Mouse (Mus musculus) olfactory bulb, adult 2 months (tissue): ENCODE results near the gene Xiap. TPM values are rescaled to one million over a fixed set of nuclear protein-coding genes. Genes with fewer than 3 reads are reported as not detected.
A peak's percentile ranks its signal among the peaks of the same experiment; 100 is the strongest.
"Not testable (repeated sequence)": the region's sequence is repeated elsewhere in the genome, so short reads cannot be mapped to it uniquely, and the experiment has no call there.

Experiments
- H3K27ac ChIP-seq: fragments of 200-500 bp; 2 replicates; pipeline ENCODE4 v1.5.1; 2012; ENCODE audit warnings: low read depth, low read length; ENCODE audit not compliant: insufficient read depth
- H3K4me1 ChIP-seq: fragments of 200-500 bp; 2 replicates; pipeline ENCODE4 v1.6.1; 2012; ENCODE audit warnings: low read length; ENCODE audit not compliant: control insufficient read depth, insufficient read depth
- H3K4me3 ChIP-seq: fragments of 200-500 bp; 2 replicates; pipeline ENCODE4 v1.5.1; 2012; ENCODE audit warnings: mild to moderate bottlenecking, low read depth, low read length, moderate library complexity; ENCODE audit not compliant: insufficient read depth
- CTCF ChIP-seq: fragments of 200-500 bp; IDR thresholded peaks from 2 replicates; pipeline ENCODE4 v1.5.1; 2012; ENCODE audit warnings: low read depth, mild to moderate bottlenecking, low read length, moderate library complexity; ENCODE audit not compliant: insufficient read depth
- POLR2A ChIP-seq: fragments of 200-500 bp; IDR thresholded peaks from 2 replicates; pipeline ENCODE4 v1.6.1; 2012; ENCODE audit warnings: mild to moderate bottlenecking, low read depth, low read length, moderate library complexity; ENCODE audit not compliant: insufficient read depth
- WGBS: fragments of 180-500 bp; shearing (Covaris S2); methylation state at CpG from one replicate; pipeline ENCODE4 v1.1.7; 2018; 5-methylcytosine and 5-hydroxymethylcytosine counted together
- polyA plus RNA-seq: library from polyadenylated mRNA; stranded (reverse); fragments of >200 nt; gene quantifications from 2 replicates; pipeline ENCODE4 v1.2.4, GENCODE M21; 2012; ENCODE audit warnings: low replicate concordance; ENCODE audit not compliant: missing spikeins, insufficient read depth, insufficient read length

Xiap gene
- polyA plus RNA-seq = 56.1 TPM in 1 of 2 replicates, not detected in the other

DNA sequence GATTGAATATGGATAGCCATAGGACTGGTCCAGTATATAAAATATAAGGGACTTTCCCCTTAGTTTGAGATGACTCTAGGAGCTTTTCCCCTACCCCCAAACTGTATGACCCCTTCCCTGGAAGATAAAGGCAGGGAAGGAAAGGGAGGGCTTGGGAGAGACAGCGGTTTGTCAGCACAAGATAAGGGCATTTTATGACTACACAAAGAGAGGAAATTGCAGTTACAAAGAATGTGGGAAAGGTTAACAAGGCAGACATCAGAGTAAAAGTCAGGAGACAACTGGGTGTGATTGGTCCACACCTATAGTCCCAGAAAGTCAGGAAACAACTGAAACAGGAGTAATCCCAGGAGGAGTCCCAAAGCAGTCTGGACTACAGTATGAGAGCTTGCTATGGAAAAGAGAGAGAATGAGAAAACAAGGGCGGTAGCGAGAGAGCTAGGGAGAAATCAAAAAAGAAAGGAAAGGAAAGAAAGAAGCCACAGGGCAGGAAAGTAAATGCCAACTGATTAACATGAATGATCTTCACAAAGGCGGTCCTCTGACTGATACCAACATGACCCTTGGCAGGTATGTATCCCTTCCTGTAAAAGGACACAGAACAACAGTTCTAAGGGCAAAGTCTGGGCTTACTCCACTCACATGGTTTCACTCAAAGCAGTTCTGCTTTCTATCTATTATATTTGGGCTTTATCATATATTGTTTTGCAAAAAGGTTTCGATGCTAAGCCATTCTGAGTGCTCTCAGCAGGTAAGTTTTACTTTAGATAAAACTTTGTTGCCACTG lies at the start of gene Xiap:
Gene Xiap, plus strand, starts transcription at position 398 of the 787 bp plus-strand sequence.
- H3K4me1 ChIP-seq = no peaks in the 10 kb centered on the region
- 91% methylated on average over 5 of the region's 5 CpGs for WGBS
- H3K27ac ChIP-seq = no peak within 1 kb of the TSS
- no peak within 1 kb of the TSS for H3K4me3 ChIP-seq
- TF ChIP-seq CTCF (no peak), POLR2A (no peak)

DNA sequence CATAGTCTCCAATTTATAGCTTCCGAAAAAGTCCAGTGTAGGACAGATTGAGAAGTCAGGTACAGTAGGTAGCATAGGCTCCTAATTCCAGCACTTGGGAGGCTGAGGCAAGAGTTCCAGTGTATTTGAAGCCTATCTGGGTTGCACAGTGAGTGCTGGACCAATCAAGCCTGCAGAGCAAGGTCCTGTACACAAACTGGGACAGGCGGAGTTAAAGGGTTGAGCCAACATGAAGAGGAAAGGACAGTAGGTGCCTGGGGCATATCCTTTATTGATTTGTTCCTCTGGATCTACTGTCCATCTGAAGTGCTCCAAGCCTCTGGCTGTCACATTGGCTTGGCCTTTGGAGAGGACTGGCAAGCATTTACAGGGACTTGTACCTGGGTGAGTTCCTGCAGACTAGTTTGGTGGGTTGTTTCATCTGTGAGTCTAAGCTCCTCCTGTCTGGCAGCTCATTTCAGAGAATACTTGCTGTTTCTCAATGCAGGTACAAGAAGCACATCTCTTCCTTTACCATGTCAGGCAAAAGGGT lies 46.7 kb upstream of the Xiap start:
- no peak overlapping the region for H3K4me3 ChIP-seq
- H3K4me1 ChIP-seq = no peaks in the 10 kb centered on the region
- no peak overlapping the region for H3K27ac ChIP-seq
- no peak for TF ChIP-seq POLR2A
- no peak for TF ChIP-seq CTCF
- 97% methylated on average over 2 of the region's 2 CpGs for WGBS

DNA sequence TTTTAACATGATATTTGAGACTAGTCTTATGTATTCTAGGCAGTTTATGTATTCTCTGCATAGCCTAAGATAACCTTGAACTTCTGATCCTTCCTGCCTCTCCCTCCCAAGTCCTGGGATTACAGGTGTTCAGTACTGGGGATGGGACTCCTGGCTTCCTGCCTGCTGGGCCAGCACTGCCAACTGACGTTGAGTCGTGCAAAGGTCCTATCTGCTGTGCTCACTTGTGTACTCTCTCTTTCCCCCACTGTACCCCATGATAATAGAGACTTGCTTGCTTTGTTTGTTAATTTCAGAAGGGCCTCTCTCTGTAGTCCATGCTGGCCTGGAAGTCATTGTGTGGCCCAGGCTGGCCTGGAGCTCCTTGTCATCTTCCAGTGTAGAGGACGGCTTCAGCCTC lies 45.7 kb upstream of the Xiap start:
- Histone ChIP-seq H3K4me3 (no peak overlapping the region), H3K4me1 (no peaks in the 10 kb centered on the region), H3K27ac (no peak overlapping the region)
- WGBS = 81% methylated on average over 3 of the region's 3 CpGs
- TF ChIP-seq POLR2A = no peak
- no peak for TF ChIP-seq CTCF

DNA sequence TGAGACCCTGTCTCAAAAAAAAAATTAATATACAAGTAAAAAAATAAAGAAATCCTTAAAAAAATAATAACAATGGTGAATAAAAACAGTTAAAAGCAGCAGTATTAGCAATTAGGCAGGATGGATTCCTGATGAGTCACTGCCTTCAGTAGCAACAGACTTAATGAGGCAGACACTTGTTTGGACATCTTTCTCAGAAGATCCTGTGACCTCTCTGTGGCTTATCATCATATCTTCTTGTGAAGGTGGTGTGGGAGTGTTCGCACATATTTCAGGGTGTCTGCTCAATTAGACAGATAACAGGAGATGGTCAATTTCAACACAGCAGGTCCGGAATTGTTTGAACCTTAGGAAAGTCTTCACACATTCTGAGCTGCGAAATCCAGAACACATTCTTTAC lies 45.0 kb upstream of the Xiap start:
- H3K4me3 ChIP-seq = no peak overlapping the region
- no peaks in the 10 kb centered on the region for H3K4me1 ChIP-seq
- 84% methylated on average over 3 of the region's 3 CpGs for WGBS
- H3K27ac ChIP-seq = no peak overlapping the region
- no peak for TF ChIP-seq POLR2A
- TF ChIP-seq CTCF = no peak

DNA sequence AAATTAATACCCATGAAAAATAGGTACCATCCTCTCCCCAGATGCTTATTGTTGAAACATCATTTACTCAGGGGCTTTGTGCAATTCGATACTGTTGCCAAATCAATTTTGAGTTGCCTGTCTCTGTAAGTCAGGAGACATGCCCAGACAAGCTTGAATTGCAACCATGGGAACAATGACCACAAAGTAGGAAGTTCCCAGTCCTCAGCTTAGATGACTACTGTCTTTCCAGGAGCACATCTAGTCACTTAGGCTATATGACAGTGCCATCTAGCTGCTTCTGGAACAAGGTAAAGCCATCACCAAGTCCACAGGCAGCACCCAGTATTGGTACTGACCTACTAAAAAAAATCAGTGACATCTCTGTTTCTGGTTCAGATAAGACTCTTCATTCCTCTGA lies 41.4 kb upstream of the Xiap start:
- Histone ChIP-seq H3K4me3 (no peak overlapping the region), H3K27ac (no peak overlapping the region), H3K4me1 (no peaks in the 10 kb centered on the region)
- WGBS = 55% methylated on average over 1 of the region's 1 CpGs
- TF ChIP-seq POLR2A = no peak
- TF ChIP-seq CTCF = no peak

DNA sequence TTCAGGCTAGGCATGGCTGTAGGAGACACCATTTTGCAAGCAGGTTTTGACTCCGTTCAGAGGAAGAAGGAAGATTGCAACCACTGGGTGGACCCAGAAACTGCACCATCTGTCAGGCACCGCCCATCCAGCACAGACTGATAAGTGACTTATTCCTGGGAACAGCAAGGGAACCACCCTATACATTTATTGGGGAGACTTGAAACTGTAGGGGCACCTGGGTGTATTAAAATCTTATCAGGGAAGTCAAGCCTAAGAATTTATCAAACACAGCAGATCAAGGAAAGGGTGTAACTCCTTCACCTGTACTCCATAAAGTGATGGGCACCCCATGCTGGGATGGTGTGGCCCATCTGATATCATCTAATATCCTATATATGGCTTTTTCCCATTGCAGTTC lies 40.0 kb upstream of the Xiap start:
- WGBS = 87% methylated on average over 2 of the region's 2 CpGs
- H3K27ac ChIP-seq = no peak overlapping the region
- H3K4me1 ChIP-seq = no peaks in the 10 kb centered on the region
- H3K4me3 ChIP-seq = no peak overlapping the region
- TF ChIP-seq POLR2A (no peak), CTCF (no peak)

DNA sequence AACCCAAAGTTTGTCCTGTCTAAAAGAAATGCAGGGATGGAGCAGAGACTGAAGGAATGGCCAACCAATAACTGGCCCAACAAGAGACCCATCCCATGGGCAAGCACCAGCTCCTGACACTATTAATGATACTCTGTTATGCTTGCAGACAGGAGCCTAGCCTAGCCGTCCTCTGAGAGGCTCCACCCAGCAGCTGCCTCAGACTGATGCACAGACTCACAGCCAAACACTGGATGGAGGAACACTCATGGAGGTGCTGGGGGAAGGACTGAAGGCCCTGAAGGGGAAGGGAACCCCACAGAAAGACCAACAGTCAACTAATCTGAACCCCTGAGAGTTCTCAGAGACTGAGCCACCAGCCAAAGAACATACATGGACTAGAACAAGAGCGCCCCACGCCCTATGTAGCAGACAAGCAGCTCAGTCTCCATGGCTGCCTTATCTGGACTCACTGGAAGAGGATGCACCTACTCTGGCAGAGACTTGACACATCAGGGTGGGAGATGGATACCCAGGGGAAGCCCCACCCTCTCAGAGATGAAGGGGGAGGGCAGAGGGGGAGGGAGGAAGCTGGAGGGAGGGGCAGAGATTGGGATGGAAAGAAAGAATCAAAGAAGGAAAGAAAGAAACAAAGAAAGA lies 33.6 kb upstream of the Xiap start:
- not testable (repeated sequence) for H3K4me1 ChIP-seq, H3K4me3 ChIP-seq, H3K27ac ChIP-seq
- 100% methylated on average over 2 of the region's 3 CpGs for WGBS

DNA sequence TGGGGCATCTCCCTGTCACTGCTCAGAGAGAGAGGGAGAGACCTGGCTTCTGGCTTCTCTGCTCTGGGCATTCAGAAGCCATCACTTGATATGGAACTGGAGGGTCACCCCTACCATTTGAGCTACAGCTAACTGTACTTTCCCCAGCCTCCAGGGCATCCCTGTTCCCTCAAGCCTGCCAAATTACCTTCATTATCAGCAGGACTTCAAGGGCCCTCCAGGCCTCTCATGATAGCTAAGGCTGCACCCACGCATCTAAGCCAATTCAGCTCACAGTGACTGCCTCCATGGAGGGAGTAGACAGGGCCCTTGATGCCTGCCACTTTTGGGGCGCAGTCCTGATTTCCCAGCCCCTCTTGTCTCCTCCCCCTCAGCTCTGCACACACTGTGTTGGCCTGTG lies 32.5 kb upstream of the Xiap start:
- 83% methylated on average over 2 of the region's 2 CpGs for WGBS
- H3K27ac ChIP-seq, H3K4me3 ChIP-seq, H3K4me1 ChIP-seq: not testable (repeated sequence)

DNA sequence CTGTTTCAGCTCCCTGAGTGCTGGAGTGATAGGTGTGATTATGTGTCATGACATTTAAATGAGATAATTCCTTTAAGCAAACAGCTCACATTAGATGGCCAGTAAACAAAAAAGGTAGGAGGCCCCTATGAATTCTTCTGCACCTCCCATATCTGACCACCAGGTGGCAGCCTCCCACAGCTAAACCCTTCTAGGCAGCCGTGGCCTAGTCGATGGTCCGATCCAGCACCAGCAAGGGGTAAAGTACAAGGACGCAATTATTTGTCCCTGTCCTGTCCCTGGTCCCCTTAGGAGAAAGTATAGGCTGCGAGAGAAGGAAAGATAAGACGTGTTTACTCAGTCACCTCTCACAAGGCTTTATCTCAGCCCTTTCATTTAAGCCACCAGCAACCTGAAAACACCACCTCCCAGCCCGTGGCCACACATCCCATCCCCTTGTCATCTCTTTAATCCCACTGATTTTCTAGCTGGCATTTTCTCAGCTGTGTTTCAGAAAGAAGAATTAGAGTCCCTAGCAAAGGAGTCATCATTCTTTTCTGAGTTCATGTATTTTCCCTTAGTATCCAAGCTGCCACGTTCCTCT lies 26.3 kb upstream of the Xiap start:
- Histone ChIP-seq H3K4me3 (no peak overlapping the region), H3K27ac (no peak overlapping the region), H3K4me1 (no peaks in the 10 kb centered on the region)
- 30% methylated on average over 8 of the region's 8 CpGs for WGBS
- TF ChIP-seq POLR2A = no peak
- TF ChIP-seq CTCF = peak; percentile 50; the same call in 1 of the 2 replicates
